Mouse (Mus musculus) lung, adult 18-20 months (tissue): ENCODE measurements around the gene Gm10139.
"Not testable (repeated sequence)": the region's sequence is repeated elsewhere in the genome, so short reads cannot be mapped to it uniquely, and the experiment has no call there.

Source experiments
- DNase-seq, 2 experiments: peaks; one replicate each; pipeline ENCODE4 v3.0.0; 2022; ENCODE audit warnings: mixed read lengths in 2 of 2

The Gm10139 gene

GRCm38 (mm10) chr13:65512378-65512777, at the start of gene Gm10139:
Gene Gm10139, plus strand, starts transcription at chr13:65512678.
- DNase-seq, result not testable (repeated sequence)

- not testable (repeated sequence) for DNase-seq
Observed at GRCm38 (mm10) chr13:65557636-65558035, 45.2 kb downstream of the Gm10139 start.
